Mouse (Mus musculus) liver, embryonic 16.5 days (tissue): ENCODE measurements around the gene Serpinb9. TPM values are rescaled to one million over a fixed set of nuclear protein-coding genes. Genes with fewer than 3 reads are reported as not detected.

Experiments used
- ATAC-seq: fragments of 200-750 bp; cut with Nextera tagmentation; 2 replicates; pipeline ENCODE4 v1.8.0; 2017; ENCODE audit warnings: low read depth, mild to moderate bottlenecking, moderate number of reproducible peaks, moderate library complexity
- H3K27ac ChIP-seq: fragments of 300-500 bp; sonication (generic); 2 replicates; pipeline ENCODE4 v1.5.1; 2014; ENCODE audit warnings: mild to moderate bottlenecking, low read length
- H3K27me3 ChIP-seq: fragments of 300-500 bp; sonication (generic); 2 replicates; pipeline ENCODE4 v1.6.1; 2014; ENCODE audit warnings: low read depth, low read length, mixed read lengths; ENCODE audit not compliant: control insufficient read depth, insufficient read depth
- H3K36me3 ChIP-seq: fragments of 300-500 bp; sonication (generic); 2 replicates; pipeline ENCODE4 v1.6.1; 2014; ENCODE audit warnings: mild to moderate bottlenecking; ENCODE audit not compliant: control insufficient read depth, insufficient read depth
- H3K4me1 ChIP-seq: fragments of 300-500 bp; sonication (generic); 2 replicates; pipeline ENCODE4 v1.6.1; 2014; ENCODE audit warnings: low read depth, low read length, mixed read lengths; ENCODE audit not compliant: control insufficient read depth
- H3K4me2 ChIP-seq: fragments of 300-500 bp; sonication (generic); 2 replicates; pipeline ENCODE4 v1.6.1; 2014; ENCODE audit warnings: low read depth, low read length, mixed read lengths
- H3K4me3 ChIP-seq: fragments of 300-500 bp; sonication (generic); 2 replicates; pipeline ENCODE4 v1.5.1; 2014; ENCODE audit warnings: low read depth, mild to moderate bottlenecking, low read length
- H3K9ac ChIP-seq: fragments of 300-500 bp; sonication (generic); 2 replicates; pipeline ENCODE4 v1.6.1; 2014; ENCODE audit warnings: low read depth, low read length
- H3K9me3 ChIP-seq: fragments of 300-500 bp; sonication (generic); replicated peaks from 2 replicates; pipeline ENCODE4 v1.6.1; 2016; ENCODE audit warnings: low read length; ENCODE audit not compliant: control insufficient read depth
- WGBS: fragments of 180-500 bp; shearing (Covaris S2); extraction: QIAGEN DNeasy Blood & Tissue Kit; methylation state at CpG from one replicate; pipeline ENCODE4 v1.1.7; 2014; ENCODE audit not compliant: insufficient replicate concordance; 5-methylcytosine and 5-hydroxymethylcytosine counted together
- polyA plus RNA-seq: library from polyadenylated mRNA; unstranded; fragments of >200 nt; fragmentation: Nextera tagmentation; extraction: Ambion mirVana; gene quantifications from 2 replicates; pipeline ENCODE4 v1.2.1, GENCODE M21; 2015

The Serpinb9 gene
- polyA plus RNA-seq, 1 experiment from 2014 or later: 1.9 TPM

GRCm38 (mm10) chr13:32993152-32993893, 9.7 kb upstream of the Serpinb9 start:
- peak overlapping the region; percentile 56 for H3K4me2 ChIP-seq
- peak overlapping the region; percentile 26 for H3K4me3 ChIP-seq
- ATAC-seq: peak; percentile 99
- no peaks in the 10 kb centered on the region for H3K9me3 ChIP-seq
- peak overlapping the region; percentile 97 for H3K27ac ChIP-seq
- H3K36me3 ChIP-seq: no peaks in the 10 kb centered on the region
- 10% methylated on average over 10 of the region's 10 CpGs for WGBS
- H3K9ac ChIP-seq: peak overlapping the region; percentile 45
- no peaks in the 10 kb centered on the region for H3K27me3 ChIP-seq
- peaks cover 24% of the 10 kb centered on the region for H3K4me1 ChIP-seq

GRCm38 (mm10) chr13:32993894-32994242, 9.2 kb upstream of the Serpinb9 start:
- Histone ChIP-seq H3K4me1 (peaks cover 24% of the 10 kb centered on the region), H3K9me3 (no peaks in the 10 kb centered on the region), H3K4me3 (peak overlapping the region; percentile 26), H3K9ac (peak overlapping the region; percentile 45), H3K36me3 (no peaks in the 10 kb centered on the region), H3K27ac (peak overlapping the region; percentile 97), H3K27me3 (no peaks in the 10 kb centered on the region), H3K4me2 (peak overlapping the region; percentile 56)
- peak; percentile 10; the same call in 1 of the 2 replicates for ATAC-seq
- 27% methylated on average over 2 of the region's 2 CpGs for WGBS

- H3K4me2 ChIP-seq: no peak overlapping the region
- no peak overlapping the region; the same call in 1 of the 2 replicates for H3K27ac ChIP-seq
- peaks cover 24% of the 10 kb centered on the region for H3K4me1 ChIP-seq
- no peaks in the 10 kb centered on the region for H3K27me3 ChIP-seq
- no peak for ATAC-seq
- H3K9me3 ChIP-seq: no peaks in the 10 kb centered on the region
- H3K36me3 ChIP-seq: no peaks in the 10 kb centered on the region
- H3K4me3 ChIP-seq: no peak overlapping the region
- H3K9ac ChIP-seq: no peak overlapping the region; the same call in 1 of the 2 replicates
- 77% methylated on average over 4 of the region's 4 CpGs for WGBS
These were observed 8.0 kb upstream of the Serpinb9 start for GRCm38 (mm10) chr13:32995051-32995450.

- no peaks in the 10 kb centered on the region for H3K9me3 ChIP-seq
- H3K27me3 ChIP-seq: no peaks in the 10 kb centered on the region
- no peaks in the 10 kb centered on the region for H3K36me3 ChIP-seq
- peaks cover 23% of the 10 kb centered on the region for H3K4me1 ChIP-seq
- WGBS: 76% methylated on average over 5 of the region's 5 CpGs
- no peak for ATAC-seq
- H3K9ac ChIP-seq: no peak overlapping the region
- H3K4me3 ChIP-seq: no peak overlapping the region
- H3K4me2 ChIP-seq: no peak overlapping the region
- H3K27ac ChIP-seq: no peak overlapping the region
These were observed 1.7 kb upstream of the Serpinb9 start for GRCm38 (mm10) chr13:33001341-33001740.

- H3K4me2 ChIP-seq: peak overlapping the region; percentile 87
- H3K9me3 ChIP-seq: no peaks in the 10 kb centered on the region
- peak overlapping the region; percentile 71 for H3K9ac ChIP-seq
- WGBS: 33% methylated on average over 9 of the region's 9 CpGs
- peak overlapping the region; percentile 66 for H3K4me3 ChIP-seq
- H3K27me3 ChIP-seq: no peaks in the 10 kb centered on the region
- H3K27ac ChIP-seq: peak overlapping the region; percentile 90
- H3K4me1 ChIP-seq: peaks cover 23% of the 10 kb centered on the region
- no peaks in the 10 kb centered on the region for H3K36me3 ChIP-seq
- ATAC-seq: peak; percentile 71
These were observed 718 bp downstream of the Serpinb9 start for GRCm38 (mm10) chr13:33003523-33004413.

GRCm38 (mm10) chr13:33004414-33005105, 1.5 kb downstream of the Serpinb9 start:
- H3K4me1 ChIP-seq: peaks cover 23% of the 10 kb centered on the region
- H3K27me3 ChIP-seq: no peaks in the 10 kb centered on the region
- peak; percentile 92 for ATAC-seq
- H3K4me2 ChIP-seq: peak overlapping the region; percentile 87
- H3K4me3 ChIP-seq: peak overlapping the region; percentile 66
- WGBS: 10% methylated on average over 12 of the region's 12 CpGs
- peak overlapping the region; percentile 71 for H3K9ac ChIP-seq
- peak overlapping the region; percentile 90 for H3K27ac ChIP-seq
- no peaks in the 10 kb centered on the region for H3K9me3 ChIP-seq
- H3K36me3 ChIP-seq: no peaks in the 10 kb centered on the region

- Histone ChIP-seq H3K4me3 (no peak overlapping the region), H3K9ac (no peak overlapping the region), H3K36me3 (no peaks in the 10 kb centered on the region), H3K27ac (peak overlapping the region; percentile 90; the same call in 1 of the 2 replicates), H3K4me1 (peaks cover 23% of the 10 kb centered on the region), H3K9me3 (no peaks in the 10 kb centered on the region), H3K4me2 (peak overlapping the region; percentile 87; the same call in 1 of the 2 replicates), H3K27me3 (no peaks in the 10 kb centered on the region)
- no peak for ATAC-seq
- 67% methylated on average over 2 of the region's 2 CpGs for WGBS
These were observed 2.5 kb downstream of the Serpinb9 start for GRCm38 (mm10) chr13:33005501-33006075.

- Histone ChIP-seq H3K4me2 (no peak overlapping the region), H3K27me3 (no peaks in the 10 kb centered on the region), H3K9me3 (no peaks in the 10 kb centered on the region), H3K4me3 (no peak overlapping the region), H3K4me1 (peaks cover 23% of the 10 kb centered on the region), H3K9ac (no peak overlapping the region), H3K36me3 (no peaks in the 10 kb centered on the region), H3K27ac (no peak overlapping the region)
- WGBS: 65% methylated on average over 3 of the region's 3 CpGs
- no peak for ATAC-seq
These were observed 3.5 kb downstream of the Serpinb9 start for GRCm38 (mm10) chr13:33006555-33006954.
